Mouse (Mus musculus) yolk sac, embryonic 10.5 days (tissue): Measurements from ENCODE around the gene Hand1.
"Not testable (repeated sequence)": the region's sequence is repeated elsewhere in the genome, so short reads cannot be mapped to it uniquely, and the experiment has no call there.

ENCODE experiments used
- DNase-seq: peaks from one replicate; pipeline ENCODE4 v3.0.0-alpha.2; 2017; ENCODE audit warnings: low spot score

Hand1 gene

GRCm38 (mm10) chr11:57833296-57833977 is 819 bp upstream of the Hand1 start:
- no peak for DNase-seq

GRCm38 (mm10) chr11:57831861-57832260 is 757 bp downstream of the Hand1 start:
- DNase-seq: peak; percentile 83

- no peak for DNase-seq
Observed at GRCm38 (mm10) chr11:57831281-57831781, 1.3 kb downstream of the Hand1 start.

GRCm38 (mm10) chr11:57829871-57830775 is 2.5 kb downstream of the Hand1 start:
- peak; percentile 29 for DNase-seq

GRCm38 (mm10) chr11:57828955-57829870 is 3.4 kb downstream of the Hand1 start:
- DNase-seq: no peak

GRCm38 (mm10) chr11:57827915-57828545 is 4.6 kb downstream of the Hand1 start:
- DNase-seq: no peak

GRCm38 (mm10) chr11:57827048-57827914 is 5.3 kb downstream of the Hand1 start:
- DNase-seq: peak; percentile 36

GRCm38 (mm10) chr11:57825234-57825633 is 7.4 kb downstream of the Hand1 start:
- peak; percentile 40 for DNase-seq

- no peak for DNase-seq
Observed at GRCm38 (mm10) chr11:57823714-57824113, 8.9 kb downstream of the Hand1 start.

GRCm38 (mm10) chr11:57823159-57823558 is 9.5 kb downstream of the Hand1 start:
- DNase-seq: not testable (repeated sequence)

- peak; percentile 65 for DNase-seq
Observed at GRCm38 (mm10) chr11:57819999-57820581, 12.5 kb downstream of the Hand1 start.

- DNase-seq: no peak
Observed at GRCm38 (mm10) chr11:57818189-57818588, 14.4 kb downstream of the Hand1 start.

GRCm38 (mm10) chr11:57813641-57814040 is 19.0 kb downstream of the Hand1 start:
- no peak for DNase-seq

- no peak for DNase-seq
Observed at GRCm38 (mm10) chr11:57812212-57812611, 20.4 kb downstream of the Hand1 start.

GRCm38 (mm10) chr11:57811006-57811405 is 21.6 kb downstream of the Hand1 start:
- no peak for DNase-seq

- DNase-seq: no peak
Observed at GRCm38 (mm10) chr11:57809732-57810098, 22.9 kb downstream of the Hand1 start.

GRCm38 (mm10) chr11:57809017-57809731 is 23.4 kb downstream of the Hand1 start:
- DNase-seq: no peak

- DNase-seq: no peak
Observed at GRCm38 (mm10) chr11:57805047-57805446, 27.6 kb downstream of the Hand1 start.

GRCm38 (mm10) chr11:57802511-57802870 is 30.1 kb downstream of the Hand1 start:
- DNase-seq: no peak
